ENCODE assay signal across 8 mouse cellular contexts in the genomic region with DNA sequence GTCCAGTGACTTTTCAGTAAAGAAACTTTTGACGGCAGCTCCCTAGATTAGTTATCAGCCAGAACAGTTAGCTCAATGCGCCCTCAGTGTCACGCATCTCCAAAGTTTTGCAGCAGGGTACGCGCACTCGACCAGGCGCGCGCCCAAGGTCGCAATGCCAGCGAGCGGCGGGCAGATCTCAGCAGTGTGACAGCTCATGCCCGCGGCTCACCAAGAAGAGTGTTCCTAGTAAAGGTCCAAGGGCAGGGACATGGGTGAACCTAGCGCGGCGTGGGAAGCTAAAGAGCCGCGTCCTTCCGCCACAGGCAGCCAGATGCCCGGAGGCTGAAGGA. TPM values are rescaled to one million over a fixed set of nuclear protein-coding genes. Genes with fewer than 3 reads are reported as not detected.
DNase-seq lines count a peak whose midpoint lies in the region; ATAC-seq and TF ChIP-seq lines count a peak whose summit lies in the region.

No protein-coding gene starts in this region.

- no peak for TF ChIP-seq EP300 in stomach, postnatal 0 days (optimal IDR thresholded peaks at IDR 0.05)

- peak overlapping the region; percentile 79 for H3K4me3 ChIP-seq in kidney, embryonic 16.5 days (ENCODE audit: low read length)
- peak overlapping the region; percentile 75 for H3K4me3 ChIP-seq in erythroblast, embryonic 14.5 days (replicated peaks)
- peak overlapping the region; percentile 86 for H3K4me3 ChIP-seq in liver, embryonic 12.5 days
- peak overlapping the region; percentile 79 for H3K4me3 ChIP-seq in stomach, postnatal 0 days (ENCODE audit: low read depth, low read length)

- no peaks in the 10 kb centered on the region for H3K27me3 ChIP-seq in kidney, embryonic 16.5 days (ENCODE audit: insufficient read depth, low read length)
- no peaks in the 10 kb centered on the region for H3K27me3 ChIP-seq in erythroblast, embryonic 14.5 days (ENCODE audit: control insufficient read depth)
- H3K27me3 ChIP-seq in liver, embryonic 12.5 days (replicated peaks), result no peaks in the 10 kb centered on the region
- H3K27me3 ChIP-seq in stomach, postnatal 0 days (ENCODE audit: control insufficient read depth, insufficient read depth, low read length), result no peaks in the 10 kb centered on the region

- peaks cover 6% of the 10 kb centered on the region for H3K36me3 ChIP-seq in kidney, embryonic 16.5 days (ENCODE audit: insufficient read depth, low read length)
- peaks cover 67% of the 10 kb centered on the region for H3K36me3 ChIP-seq in erythroblast, embryonic 14.5 days (ENCODE audit: control insufficient read depth)
- H3K36me3 ChIP-seq in liver, embryonic 12.5 days, result peaks cover 50% of the 10 kb centered on the region
- no peaks in the 10 kb centered on the region for H3K36me3 ChIP-seq in stomach, postnatal 0 days (ENCODE audit: control insufficient read depth, insufficient read depth, low read length)

- TF ChIP-seq CTCF in stomach, postnatal 0 days (IDR thresholded peaks at IDR 0.05; ENCODE audit: low read depth), result no peak

- 0% methylated on average over 22 of the region's 22 CpGs for WGBS in kidney, embryonic 16.5 days
- WGBS in liver, embryonic 12.5 days (ENCODE audit: insufficient replicate concordance), result under 1% methylated on average over 22 of the region's 22 CpGs
- 0% methylated on average over 22 of the region's 22 CpGs for WGBS in stomach, postnatal 0 days

- H3K9ac ChIP-seq in kidney, embryonic 16.5 days (replicated peaks; ENCODE audit: low read length), result peak overlapping the region; percentile 80
- peak overlapping the region; percentile 85 for H3K9ac ChIP-seq in liver, embryonic 12.5 days
- peak overlapping the region; percentile 78 for H3K9ac ChIP-seq in stomach, postnatal 0 days (ENCODE audit: low read length)

- H3K4me2 ChIP-seq in kidney, embryonic 16.5 days (replicated peaks; ENCODE audit: low read depth, low read length), result peak overlapping the region; percentile 81
- H3K4me2 ChIP-seq in liver, embryonic 12.5 days, result peak overlapping the region; percentile 85
- peak overlapping the region; percentile 77 for H3K4me2 ChIP-seq in stomach, postnatal 0 days (replicated peaks; ENCODE audit: low read depth)

- H3K27ac ChIP-seq in kidney, embryonic 16.5 days (ENCODE audit: low read length), result peak overlapping the region; percentile 84
- H3K27ac ChIP-seq in liver, embryonic 12.5 days, result peak overlapping the region; percentile 90
- peak overlapping the region; percentile 83 for H3K27ac ChIP-seq in stomach, postnatal 0 days (replicated peaks)

- peak; percentile 75 for ATAC-seq in kidney, embryonic 16.5 days (ENCODE audit: low FRiP score, low TSS enrichment)
- peak; percentile 30 for ATAC-seq in activated CD4-positive, CD25-positive, alpha-beta regulatory T cell, adult 4 months
- ATAC-seq in liver, embryonic 12.5 days, result peak; percentile 67
- ATAC-seq in stomach, postnatal 0 days (ENCODE audit: low FRiP score, low TSS enrichment), result peak; percentile 65

- no peaks in the 10 kb centered on the region for H3K9me3 ChIP-seq in kidney, embryonic 16.5 days (ENCODE audit: low read length)
- no peaks in the 10 kb centered on the region for H3K9me3 ChIP-seq in erythroblast, embryonic 14.5 days (ENCODE audit: control insufficient read depth, low read length)
- no peaks in the 10 kb centered on the region for H3K9me3 ChIP-seq in liver, embryonic 12.5 days (replicated peaks)
- no peaks in the 10 kb centered on the region for H3K9me3 ChIP-seq in stomach, postnatal 0 days (ENCODE audit: control insufficient read depth, low read length)

- peaks cover 11% of the 10 kb centered on the region for H3K4me1 ChIP-seq in kidney, embryonic 16.5 days (ENCODE audit: insufficient read depth, low read length)
- peaks cover 37% of the 10 kb centered on the region for H3K4me1 ChIP-seq in erythroblast, embryonic 14.5 days (ENCODE audit: control insufficient read depth)
- H3K4me1 ChIP-seq in liver, embryonic 12.5 days, result peaks cover 41% of the 10 kb centered on the region
- peaks cover 3% of the 10 kb centered on the region; the same call in 1 of the 2 replicates for H3K4me1 ChIP-seq in stomach, postnatal 0 days (replicated peaks; ENCODE audit: control insufficient read depth, insufficient read depth)

- DNase-seq in kidney, postnatal 36 days, result no peak
- no peak for DNase-seq in stomach, postnatal 0 days (ENCODE audit: low spot score)
- DNase-seq in cerebellum, postnatal 10 days, result no peak
- no peak for DNase-seq in cerebellum, adult 8-10 months

RNA-seq across cellular contexts. Expression of a gene that starts 0.3 kb away (rescaled TPM):
- 79.4 and 89.3 TPM in 2 replicates for polyA plus RNA-seq in kidney, embryonic 16.5 days (2015; fragmentation: Nextera tagmentation; extraction: Ambion mirVana)
- polyA plus RNA-seq in activated CD4-positive, CD25-positive, alpha-beta regulatory T cell, adult 4 months (2017; shearing (Covaris generic)), result 10 to 100 TPM; 34.8 to 43.4 TPM
- polyA plus RNA-seq in erythroblast, embryonic 14.5 days (2012), result 12.0 and 20.2 TPM in 2 replicates
- polyA plus RNA-seq in liver, embryonic 12.5 days (2016; fragmentation: Nextera tagmentation; extraction: Ambion mirVana), result 83.5 and 87.1 TPM in 2 replicates
- 43.2 and 47.7 TPM in 2 replicates for polyA plus RNA-seq in stomach, postnatal 0 days (2015; fragmentation: Nextera tagmentation; extraction: Ambion mirVana)

RNA-seq across cellular contexts. Expression of a gene that starts 0.6 kb away (rescaled TPM):
- polyA plus RNA-seq in kidney, embryonic 16.5 days (2015; fragmentation: Nextera tagmentation; extraction: Ambion mirVana), result 45.5 and 46.3 TPM in 2 replicates
- polyA plus RNA-seq in activated CD4-positive, CD25-positive, alpha-beta regulatory T cell, adult 4 months (2017; shearing (Covaris generic)), result 1 to 10 TPM; 7.4 to 8.5 TPM
- 1.7 and 2.6 TPM in 2 replicates for polyA plus RNA-seq in erythroblast, embryonic 14.5 days (2012)
- 37.3 and 41.1 TPM in 2 replicates for polyA plus RNA-seq in liver, embryonic 12.5 days (2016; fragmentation: Nextera tagmentation; extraction: Ambion mirVana)
- 7.2 and 8.3 TPM in 2 replicates for polyA plus RNA-seq in stomach, postnatal 0 days (2015; fragmentation: Nextera tagmentation; extraction: Ambion mirVana)

RNA-seq across cellular contexts. Expression of a gene that starts 22.2 kb away (rescaled TPM):
- 12.0 and 12.9 TPM in 2 replicates for polyA plus RNA-seq in kidney, embryonic 16.5 days (2015; fragmentation: Nextera tagmentation; extraction: Ambion mirVana)
- polyA plus RNA-seq in activated CD4-positive, CD25-positive, alpha-beta regulatory T cell, adult 4 months (2017; shearing (Covaris generic)), result 1 to 10 TPM; 7.0 to 9.0 TPM
- polyA plus RNA-seq in erythroblast, embryonic 14.5 days (2012), result 0.05 and 0.16 TPM in 2 replicates
- 7.6 and 8.2 TPM in 2 replicates for polyA plus RNA-seq in liver, embryonic 12.5 days (2016; fragmentation: Nextera tagmentation; extraction: Ambion mirVana)
- 6.1 and 6.2 TPM in 2 replicates for polyA plus RNA-seq in stomach, postnatal 0 days (2015; fragmentation: Nextera tagmentation; extraction: Ambion mirVana)

RNA-seq across cellular contexts. Expression of a gene that starts 57.8 kb away (rescaled TPM):
- polyA plus RNA-seq in kidney, embryonic 16.5 days (2015; fragmentation: Nextera tagmentation; extraction: Ambion mirVana), result 2.6 and 2.7 TPM in 2 replicates
- polyA plus RNA-seq in activated CD4-positive, CD25-positive, alpha-beta regulatory T cell, adult 4 months (2017; shearing (Covaris generic)), result not detected
- polyA plus RNA-seq in erythroblast, embryonic 14.5 days (2012), result 0.36 and 0.62 TPM in 2 replicates
- 0.66 and 0.92 TPM in 2 replicates for polyA plus RNA-seq in liver, embryonic 12.5 days (2016; fragmentation: Nextera tagmentation; extraction: Ambion mirVana)
- polyA plus RNA-seq in stomach, postnatal 0 days (2015; fragmentation: Nextera tagmentation; extraction: Ambion mirVana), result 0.45 and 0.56 TPM in 2 replicates
